Mouse (Mus musculus) frontal cortex, postnatal 14 days (tissue): ENCODE measurements around the gene Pank2.
"Not testable (repeated sequence)": the region's sequence is repeated elsewhere in the genome, so short reads cannot be mapped to it uniquely, and the experiment has no call there.

Experiments
- DNase-seq, 2 experiments: peaks; one replicate each; pipeline ENCODE4 v3.0.0; 2022; ENCODE audit warnings: low spot score in 2 of 2

Gene Pank2

GRCm38 (mm10) chr2:131262213-131262672, at the start of gene Pank2:
Pank2 (plus strand) TSS chr2:131262495.
- peak; percentile 97 to 98 for DNase-seq

- no peak for DNase-seq
Measured at GRCm38 (mm10) chr2:131213773-131214172, 48.5 kb upstream of the Pank2 start.

- no peak for DNase-seq
Measured at GRCm38 (mm10) chr2:131215941-131216858, 46.1 kb upstream of the Pank2 start.

GRCm38 (mm10) chr2:131220030-131220429, 42.3 kb upstream of the Pank2 start:
- DNase-seq, result no peak

- DNase-seq, result no peak
Measured at GRCm38 (mm10) chr2:131221853-131222515, 40.3 kb upstream of the Pank2 start.

GRCm38 (mm10) chr2:131222562-131222961, 39.7 kb upstream of the Pank2 start:
- no peak for DNase-seq

GRCm38 (mm10) chr2:131223569-131223968, 38.7 kb upstream of the Pank2 start:
- no peak for DNase-seq

GRCm38 (mm10) chr2:131225178-131225577, 37.1 kb upstream of the Pank2 start:
- no peak for DNase-seq

- not testable (repeated sequence) for DNase-seq
Measured at GRCm38 (mm10) chr2:131226669-131227068, 35.6 kb upstream of the Pank2 start.

- no peak for DNase-seq
Measured at GRCm38 (mm10) chr2:131227243-131227642, 35.1 kb upstream of the Pank2 start.

- DNase-seq, result no peak
Measured at GRCm38 (mm10) chr2:131232558-131232957, 29.7 kb upstream of the Pank2 start.

- peak; percentile 88 for DNase-seq
Measured at GRCm38 (mm10) chr2:131233307-131234126, 28.8 kb upstream of the Pank2 start, which contains the start of gene Mavs. Mavs (plus strand) TSS chr2:131234063.

- DNase-seq, result no peak
Measured at GRCm38 (mm10) chr2:131234127-131234650, 28.1 kb upstream of the Pank2 start.

- DNase-seq, result no peak
Measured at GRCm38 (mm10) chr2:131234970-131235635, 27.2 kb upstream of the Pank2 start.

GRCm38 (mm10) chr2:131242180-131242579, 20.1 kb upstream of the Pank2 start:
- DNase-seq, result no peak

GRCm38 (mm10) chr2:131242929-131243328, 19.4 kb upstream of the Pank2 start:
- DNase-seq, result no peak

GRCm38 (mm10) chr2:131253681-131254328, 8.5 kb upstream of the Pank2 start:
- DNase-seq, result peak in 1 of 2 experiments; percentile 14

GRCm38 (mm10) chr2:131254329-131254713, 8.0 kb upstream of the Pank2 start:
- DNase-seq, result no peak

- no peak for DNase-seq
Measured at GRCm38 (mm10) chr2:131255738-131256137, 6.6 kb upstream of the Pank2 start.

GRCm38 (mm10) chr2:131258693-131259092, 3.6 kb upstream of the Pank2 start:
- DNase-seq, result no peak
